Mouse (Mus musculus) layer of hippocampus, adult 11-12 months (tissue): ENCODE measurements around the gene Hc.

Experiments used
- DNase-seq: peaks from one replicate; pipeline ENCODE4 v3.0.0; 2022; ENCODE audit warnings: low spot score

Gene Hc

DNA sequence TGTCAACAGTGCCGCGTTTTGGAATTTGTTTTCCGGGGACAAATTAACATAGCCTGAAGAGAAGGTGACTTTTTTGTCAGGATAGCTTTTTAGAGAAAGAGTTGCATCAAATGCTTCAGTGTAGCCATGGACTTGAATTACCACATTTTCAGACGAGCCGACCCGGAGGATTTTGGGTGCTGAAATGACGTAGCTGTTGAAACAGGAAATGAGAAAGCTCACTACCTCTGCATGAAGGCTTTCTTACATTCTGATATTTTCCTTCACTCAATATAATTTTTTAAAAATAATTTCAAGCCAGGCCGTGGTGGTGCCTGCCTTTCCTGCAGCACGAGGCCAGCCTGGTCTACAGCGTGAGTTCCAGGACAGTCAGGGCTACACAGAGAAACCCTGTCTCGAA is 4.0 kb downstream of the Hc start:
- no peak for DNase-seq

DNA sequence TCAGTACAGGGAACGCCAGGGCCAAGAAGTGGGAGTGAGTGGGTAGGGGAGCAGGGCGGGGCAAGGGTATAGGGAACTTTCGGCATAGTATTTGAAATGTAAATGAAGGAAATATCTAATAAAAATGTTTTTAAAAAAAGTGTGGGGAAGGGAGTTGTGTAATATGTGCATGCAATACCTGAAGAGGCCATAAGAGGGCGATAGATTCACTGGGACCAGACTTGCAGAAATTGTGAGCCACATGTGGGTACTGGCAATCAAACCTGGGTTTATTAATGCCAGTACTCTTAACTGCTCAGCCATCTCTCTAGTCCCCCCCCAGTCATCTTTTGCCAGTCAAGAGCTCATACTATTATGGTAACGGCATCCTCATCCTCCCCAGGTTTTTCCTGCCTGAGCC is 12.4 kb downstream of the Hc start:
- DNase-seq = peak; percentile 5

DNA sequence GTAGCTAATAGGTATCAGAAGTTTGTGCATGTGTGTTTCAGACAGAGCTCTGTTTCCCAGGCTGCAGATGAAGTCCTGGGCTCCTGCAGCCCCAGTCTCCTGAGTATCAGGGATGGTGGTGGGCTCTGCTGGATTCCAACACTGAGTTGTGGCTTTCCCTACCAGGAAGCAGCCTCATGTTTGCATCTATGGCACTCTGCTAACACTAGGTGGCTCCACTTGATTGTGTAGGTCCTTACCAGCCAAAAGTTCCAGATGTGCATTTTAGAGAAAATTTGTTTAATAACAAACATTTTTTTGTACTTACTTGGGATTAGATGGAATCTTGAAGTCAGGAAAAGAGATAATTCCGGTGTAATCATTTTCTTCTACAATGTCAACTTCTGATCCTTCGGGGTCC is 16.3 kb downstream of the Hc start:
- DNase-seq = peak; percentile 13

DNA sequence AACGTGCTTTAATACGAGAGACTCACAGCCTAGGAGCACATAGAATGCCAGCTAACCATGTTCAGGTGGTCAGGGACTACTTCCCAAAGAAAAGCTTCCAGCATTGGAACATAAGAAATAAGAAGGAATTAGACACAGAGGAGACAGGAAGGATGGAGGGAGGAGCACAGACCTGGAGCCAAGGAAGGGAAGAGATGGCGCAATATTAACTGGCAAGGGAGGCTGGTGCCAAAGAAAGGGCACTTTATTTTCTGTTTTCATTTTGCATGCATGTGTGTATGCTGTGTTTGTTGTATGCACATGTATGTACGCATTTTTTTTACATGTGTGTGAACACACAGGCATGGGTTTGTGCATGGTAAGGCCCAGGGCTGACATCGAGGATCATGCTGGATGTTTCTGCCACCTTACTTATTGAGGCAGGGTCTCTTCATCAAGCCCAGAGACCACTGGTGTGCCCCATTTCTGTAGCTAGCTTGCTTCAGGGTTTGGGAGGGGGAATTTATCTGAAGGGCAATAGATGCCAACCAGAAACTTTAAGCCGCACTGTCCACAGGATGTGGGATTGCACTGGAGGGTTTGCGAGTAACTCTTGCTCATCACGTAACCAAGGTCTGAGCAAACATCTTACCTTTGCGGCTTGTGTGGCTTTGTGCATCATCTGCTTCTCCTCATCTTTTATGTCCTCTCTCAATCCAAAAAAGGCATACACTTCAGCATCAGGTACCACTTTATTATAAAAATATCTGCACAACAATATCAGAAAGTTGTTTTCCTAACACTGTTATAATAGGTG is 22.5 kb downstream of the Hc start:
- DNase-seq = no peak

DNA sequence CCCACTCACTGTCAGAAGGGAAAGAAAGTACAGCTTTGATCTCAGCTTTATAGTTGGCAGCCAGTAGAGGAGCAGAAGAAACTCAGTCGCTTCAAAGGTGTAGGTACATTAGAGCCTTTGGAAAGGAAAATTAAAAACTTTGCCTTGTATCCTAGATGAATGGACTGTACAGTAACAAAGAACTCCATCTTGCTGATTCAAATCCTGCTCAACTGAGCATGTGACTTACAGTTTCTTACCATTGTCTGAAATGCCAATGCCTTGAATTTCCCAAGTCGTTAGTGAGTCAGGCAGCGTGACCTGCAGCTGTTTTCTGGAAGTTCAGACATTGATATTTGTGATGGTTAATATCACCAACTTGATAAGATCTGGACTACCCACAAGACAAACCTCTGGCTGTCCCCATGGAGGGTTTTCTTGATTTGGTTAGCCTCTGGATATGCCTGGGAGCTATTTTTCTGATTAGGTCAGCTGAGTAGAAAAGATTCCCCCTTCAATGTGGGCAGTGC is 36.5 kb downstream of the Hc start:
- no peak for DNase-seq

DNA sequence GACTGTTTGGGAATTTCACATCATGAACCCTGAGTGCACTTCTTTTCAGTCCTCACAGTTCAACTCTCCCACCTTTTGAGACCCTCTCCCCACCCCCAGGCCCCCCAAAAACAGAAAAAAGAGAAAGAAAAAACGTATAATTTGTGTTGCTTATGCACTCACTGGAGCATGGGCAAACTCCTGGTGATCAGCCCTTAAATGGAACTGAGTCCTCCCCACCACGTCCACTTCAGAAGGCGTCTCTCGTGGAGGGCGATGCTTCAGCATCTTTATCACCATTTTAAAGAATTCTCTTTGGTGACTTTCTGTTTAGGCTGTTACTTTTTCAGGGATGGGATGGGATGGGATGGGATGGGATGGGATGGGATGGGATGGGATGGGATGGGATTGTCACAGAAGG is 39.4 kb downstream of the Hc start:
- DNase-seq = no peak

DNA sequence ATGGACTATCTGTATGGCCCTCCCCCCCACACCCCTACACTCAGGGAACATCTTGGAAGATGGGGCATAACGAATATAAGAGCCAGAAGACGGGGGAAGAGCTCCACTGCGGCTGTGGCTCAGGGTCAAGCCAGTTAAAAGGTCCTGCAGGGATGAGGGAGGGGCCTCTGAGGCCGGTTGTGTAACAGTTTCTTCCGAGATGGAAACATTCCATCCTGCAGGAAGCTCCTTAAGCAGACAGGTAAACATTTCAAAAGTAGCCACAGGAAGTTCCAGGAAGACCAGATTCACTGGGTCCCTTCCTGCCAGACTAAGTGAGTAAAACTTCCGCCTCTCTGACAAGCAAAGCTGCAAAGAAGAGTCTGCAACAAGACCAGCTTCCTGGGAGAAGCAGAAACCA is 45.4 kb downstream of the Hc start:
- no peak for DNase-seq

DNA sequence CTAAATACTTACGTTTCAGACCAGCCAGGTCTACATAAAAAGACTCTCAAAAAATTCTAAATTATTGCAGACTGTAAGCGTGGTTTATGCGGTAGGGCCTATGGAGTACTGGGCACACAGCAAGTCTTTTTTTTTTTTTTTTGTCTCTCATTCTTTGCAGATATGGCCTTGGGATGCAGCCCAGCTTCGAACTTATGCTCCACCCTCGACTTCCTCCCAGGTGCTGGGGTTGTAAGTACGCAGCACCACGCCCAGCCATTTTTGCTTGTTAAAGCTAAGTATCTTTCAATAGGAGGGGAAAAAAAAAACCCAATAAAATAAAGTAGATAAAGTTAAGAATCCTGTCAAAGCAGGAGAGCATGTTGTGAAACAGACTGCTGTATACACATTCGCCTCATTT is 49.6 kb downstream of the Hc start:
- DNase-seq = no peak

DNA sequence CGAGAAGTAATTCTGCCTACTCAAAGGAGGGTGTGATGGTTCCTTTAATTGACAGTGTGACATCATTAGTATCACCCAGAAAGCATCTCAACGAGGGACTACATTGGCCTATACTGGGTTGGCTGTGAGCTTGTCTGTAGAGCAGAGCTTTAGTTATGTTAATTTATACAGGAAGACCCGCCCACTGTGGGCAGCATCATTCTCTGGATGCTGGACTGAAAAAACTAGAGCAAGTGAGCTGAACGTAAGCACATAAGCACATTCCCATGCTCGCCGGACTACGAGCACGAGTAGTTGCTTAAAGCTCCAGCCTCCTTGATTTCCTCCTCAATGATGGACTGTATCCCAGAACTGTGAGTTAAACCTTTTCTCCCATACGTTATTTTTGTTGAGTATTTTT is 62.3 kb downstream of the Hc start:
- peak; percentile 20 for DNase-seq

DNA sequence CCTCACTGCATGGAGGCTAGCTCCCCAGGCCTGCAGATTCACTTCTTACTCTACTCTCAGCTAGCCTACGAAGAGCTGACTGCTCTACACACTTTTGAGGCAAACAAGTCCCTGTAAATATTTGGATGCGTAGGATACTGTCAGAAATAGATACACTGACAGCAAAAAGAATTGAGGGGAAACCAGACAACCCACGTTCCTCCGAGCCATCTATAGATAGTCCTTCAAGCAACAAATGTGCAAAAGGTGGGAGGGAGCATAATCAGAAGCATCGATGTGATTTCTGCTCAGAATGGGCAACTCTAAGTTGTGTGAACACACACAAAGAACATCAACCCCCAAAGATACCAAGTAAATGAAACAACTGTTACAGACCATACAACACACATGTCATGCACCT is 64.7 kb downstream of the Hc start:
- DNase-seq = no peak

DNA sequence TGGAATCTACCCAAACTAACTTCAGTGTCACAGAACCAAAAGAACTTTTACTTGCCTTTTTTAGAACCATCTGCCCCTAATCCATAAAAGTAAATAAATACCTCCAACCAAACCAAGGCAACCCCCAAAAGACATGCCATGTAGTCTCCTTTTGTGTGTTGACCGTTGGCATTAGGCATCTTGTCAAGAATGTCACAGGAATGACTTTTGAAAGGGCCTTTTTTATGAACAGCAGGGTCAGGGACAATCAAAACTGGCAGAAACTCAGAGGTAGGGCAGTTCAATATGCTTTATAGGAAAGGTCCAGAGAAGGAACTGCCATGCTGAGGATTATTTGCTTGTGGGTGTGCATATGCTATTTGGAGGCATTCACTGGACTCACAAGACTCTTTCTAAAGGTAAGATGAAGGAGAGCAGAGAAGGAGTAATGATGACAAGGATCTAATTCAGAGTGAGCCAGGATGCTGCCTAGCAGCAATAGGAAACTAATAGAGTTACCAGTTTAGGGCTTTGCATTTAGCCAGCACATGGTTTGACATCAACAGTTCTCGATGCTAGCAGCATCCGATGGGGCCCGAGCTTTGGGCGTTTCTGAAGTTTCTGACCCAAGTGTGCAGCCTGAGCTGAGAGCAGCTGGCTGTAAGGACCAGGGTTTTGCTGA is 67.4 kb downstream of the Hc start:
- no peak for DNase-seq

DNA sequence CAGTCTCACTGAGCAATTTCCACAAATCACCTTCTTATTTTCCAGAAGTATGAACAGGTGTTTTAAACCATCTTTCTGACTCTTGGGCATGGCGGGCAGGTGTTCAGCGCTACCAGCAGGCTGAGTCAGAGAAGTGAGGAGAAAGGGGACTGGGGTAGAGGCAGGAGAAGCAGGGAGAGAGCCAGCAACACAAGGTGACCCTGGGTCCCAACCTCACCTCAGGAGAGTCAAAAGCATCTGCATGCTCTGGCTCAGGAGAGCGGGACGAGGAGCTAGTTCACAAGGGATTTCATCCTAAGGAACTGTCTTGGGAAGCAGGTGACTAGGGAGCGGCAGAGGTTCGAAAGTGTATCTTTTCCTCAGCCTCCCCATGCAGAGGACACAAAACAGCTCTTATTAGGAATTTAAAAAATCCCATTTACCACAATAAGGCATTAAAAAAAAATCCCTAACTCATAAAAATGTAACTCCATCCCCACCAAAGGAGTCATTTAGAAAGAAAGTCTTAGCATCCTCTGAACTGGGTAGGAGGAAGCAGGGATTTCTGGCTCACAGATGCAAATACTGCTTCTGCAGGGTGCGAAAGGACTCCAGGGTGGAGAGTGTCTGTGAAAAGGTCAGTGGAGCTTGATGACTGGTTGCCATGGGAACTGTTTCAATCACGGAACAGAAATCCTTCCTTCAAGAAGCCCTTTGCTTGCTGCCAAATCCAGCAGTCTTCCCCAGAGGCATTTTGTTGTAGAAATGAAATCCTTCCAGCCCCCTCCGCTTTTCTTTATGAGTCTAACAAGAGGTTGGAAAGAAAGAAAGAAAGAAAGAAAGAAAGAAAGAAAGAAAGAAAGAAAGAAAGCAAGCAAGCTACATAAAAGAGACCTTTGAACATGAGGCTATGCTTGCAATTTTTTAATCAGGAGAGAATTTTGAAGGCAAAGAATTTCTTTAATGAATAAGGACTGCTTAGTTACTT is 68.2 kb downstream of the Hc start:
- DNase-seq = peak; percentile 40

DNA sequence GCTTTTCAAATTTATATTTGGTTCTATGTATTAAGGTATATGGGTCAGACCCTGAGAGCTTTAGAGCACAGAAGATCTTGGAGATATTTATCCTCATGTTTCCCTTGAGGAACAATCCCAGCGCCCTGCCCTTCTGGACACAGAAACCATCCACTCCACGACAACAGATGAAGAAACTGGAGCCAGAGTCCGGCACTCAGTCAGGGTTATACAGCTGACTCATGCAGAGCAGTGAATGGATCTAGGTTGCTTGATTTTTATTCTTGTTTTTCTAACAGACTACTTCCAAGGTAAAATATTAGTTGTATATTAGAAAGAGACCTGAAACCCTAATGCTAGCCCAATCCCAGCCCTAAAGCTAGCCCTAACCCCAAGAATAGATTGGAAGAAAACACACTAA is 69.3 kb downstream of the Hc start:
- DNase-seq = no peak

DNA sequence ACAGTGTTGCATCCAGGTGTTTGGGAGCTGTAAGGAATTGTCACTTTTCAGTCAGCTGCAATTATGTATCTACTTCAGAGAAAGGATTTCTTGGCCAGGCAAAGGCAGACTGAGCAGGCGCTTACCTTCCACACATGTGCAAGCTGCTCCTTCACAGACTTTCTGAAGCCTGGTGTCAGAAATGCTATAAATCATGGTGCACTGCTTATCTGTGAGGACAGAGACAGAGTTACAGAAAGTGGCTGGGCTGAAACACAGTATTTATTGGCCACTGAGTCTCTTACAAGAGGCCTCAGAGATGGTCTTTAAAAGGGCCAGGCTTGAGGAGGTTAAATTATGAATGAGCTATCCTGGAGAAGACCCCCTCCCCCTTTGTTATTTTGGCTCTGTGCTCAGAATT is 71.5 kb downstream of the Hc start:
- no peak for DNase-seq

DNA sequence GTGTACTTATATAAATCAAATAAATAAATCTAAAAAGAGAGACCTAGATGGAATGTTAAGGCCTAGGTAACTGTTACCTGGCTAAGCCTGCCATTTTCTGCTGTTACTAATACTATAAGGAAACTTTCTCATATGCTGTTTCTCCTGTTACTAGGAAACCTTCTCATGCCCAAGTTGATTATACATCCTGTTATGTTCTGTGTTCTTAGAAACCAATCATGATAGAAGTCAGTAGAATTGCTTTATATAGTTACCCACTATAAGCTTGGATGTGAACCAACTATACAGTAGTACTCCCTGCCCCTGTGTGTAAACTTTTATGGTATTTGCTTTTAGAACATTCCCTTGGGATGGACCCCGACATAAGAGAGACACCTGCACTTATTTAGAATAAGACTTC is 73.6 kb downstream of the Hc start:
- no peak for DNase-seq

DNA sequence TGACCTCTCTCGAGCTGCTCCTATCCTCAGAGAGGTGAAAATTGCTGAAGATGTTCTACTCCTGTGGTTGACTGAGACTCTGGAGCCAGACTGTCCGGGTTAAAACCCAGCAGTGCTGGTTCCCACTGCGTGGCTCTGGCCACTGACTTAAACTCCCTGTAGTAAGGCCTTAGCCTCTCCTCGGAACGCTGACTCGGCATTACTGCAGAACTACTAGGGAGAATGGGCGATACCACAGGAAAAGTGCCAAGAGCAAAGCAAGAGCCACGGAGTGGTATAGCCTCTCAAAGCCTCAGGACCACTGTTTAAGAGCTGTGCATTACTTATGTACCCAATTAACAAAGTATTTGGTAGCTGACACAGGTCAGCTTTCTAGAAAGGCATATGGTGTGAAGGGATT is 76.4 kb downstream of the Hc start:
- no peak for DNase-seq

DNA sequence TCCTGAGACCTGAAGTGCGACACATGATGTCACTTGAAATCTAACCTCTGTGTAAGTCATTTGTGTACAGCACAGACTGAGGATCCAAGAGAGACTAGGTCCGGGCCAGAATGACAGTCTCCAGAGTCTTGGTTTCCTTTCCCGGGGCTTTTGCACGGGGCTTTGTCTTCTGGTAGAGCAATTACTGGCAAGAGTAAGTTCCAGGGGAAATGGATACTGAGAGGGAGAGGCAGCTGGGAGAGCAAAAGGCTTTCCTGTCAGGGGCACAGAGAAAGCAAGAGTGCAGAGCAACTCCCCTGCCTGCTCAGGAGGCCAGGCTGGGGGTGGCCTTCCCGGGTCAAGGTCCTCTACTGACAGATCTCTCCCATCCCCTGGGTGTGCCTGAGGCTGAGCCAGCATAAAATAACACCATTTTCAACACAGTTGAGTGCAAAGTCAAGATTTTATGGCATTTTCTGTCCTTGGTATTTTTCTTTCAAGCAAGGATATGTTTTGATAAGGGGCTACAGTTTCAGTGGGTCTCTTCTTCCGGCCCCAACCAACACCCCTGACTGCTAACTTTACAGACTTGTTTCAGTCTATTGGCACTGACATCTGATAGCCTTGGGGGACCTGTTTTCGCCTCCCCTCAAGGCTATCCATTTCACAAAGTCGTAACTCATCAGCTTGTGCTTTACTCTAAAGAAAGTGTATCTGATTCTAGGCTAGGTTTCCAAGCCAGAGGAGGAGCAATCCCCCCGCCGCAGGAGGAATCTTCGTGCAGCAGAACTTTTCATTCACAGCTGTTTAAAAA is 78.1 kb downstream of the Hc start:
- no peak for DNase-seq

DNA sequence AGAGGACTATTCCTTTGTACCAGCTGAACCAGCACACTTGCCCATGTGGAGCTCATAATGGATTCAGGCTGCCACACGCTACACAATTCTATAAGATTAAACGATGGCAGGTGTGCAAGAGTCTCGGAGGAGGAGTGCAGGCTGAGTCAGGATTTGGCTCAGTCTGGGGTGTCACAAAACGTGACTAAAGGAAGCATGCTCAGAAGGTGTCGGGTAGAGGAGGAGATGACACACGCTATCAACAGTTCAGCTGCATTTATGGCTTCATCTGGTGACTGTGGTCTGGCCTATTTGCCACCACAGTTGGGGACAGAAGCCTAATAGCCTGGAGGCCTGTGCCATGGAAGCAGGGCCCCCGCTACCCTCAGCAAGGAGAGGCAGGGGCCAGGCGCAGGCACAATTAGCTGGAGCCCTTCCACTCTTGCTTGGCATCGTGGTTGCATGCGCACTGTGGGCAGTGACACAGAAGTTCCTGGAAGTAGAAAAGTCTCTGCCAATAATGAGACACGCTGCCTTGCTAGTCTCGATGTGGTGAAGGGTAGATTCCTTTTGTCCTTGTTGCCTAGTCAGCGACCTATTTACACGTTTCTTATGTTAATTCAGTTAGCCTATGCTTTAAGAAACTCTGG is 79.0 kb downstream of the Hc start:
- DNase-seq = no peak

DNA sequence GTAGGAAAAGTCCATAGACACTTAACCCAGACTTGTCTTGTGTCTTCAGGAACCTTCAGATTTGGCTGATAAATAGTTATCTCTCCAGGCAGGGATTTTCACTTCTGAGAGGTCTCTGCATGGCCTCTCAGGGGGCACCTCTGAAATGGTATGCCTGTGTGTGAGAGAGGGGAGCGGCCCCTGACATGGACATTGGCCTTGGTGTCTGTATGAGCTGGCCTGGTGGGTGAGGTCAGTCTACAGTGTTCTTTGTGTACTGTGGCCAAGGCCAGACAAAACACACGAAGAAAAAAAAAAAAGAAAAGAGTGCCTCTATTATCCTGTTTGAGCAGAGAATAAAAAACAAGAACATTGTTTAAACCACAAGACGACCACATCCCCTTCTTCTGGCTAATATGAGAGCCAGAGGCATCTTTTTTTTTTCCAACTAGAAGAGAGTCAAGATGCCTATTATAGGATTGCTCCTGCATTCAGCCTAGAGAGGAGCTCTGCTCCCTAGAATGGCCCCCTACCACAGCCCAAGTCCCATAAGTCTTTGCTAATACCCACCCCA is 81.7 kb downstream of the Hc start:
- DNase-seq = no peak

DNA sequence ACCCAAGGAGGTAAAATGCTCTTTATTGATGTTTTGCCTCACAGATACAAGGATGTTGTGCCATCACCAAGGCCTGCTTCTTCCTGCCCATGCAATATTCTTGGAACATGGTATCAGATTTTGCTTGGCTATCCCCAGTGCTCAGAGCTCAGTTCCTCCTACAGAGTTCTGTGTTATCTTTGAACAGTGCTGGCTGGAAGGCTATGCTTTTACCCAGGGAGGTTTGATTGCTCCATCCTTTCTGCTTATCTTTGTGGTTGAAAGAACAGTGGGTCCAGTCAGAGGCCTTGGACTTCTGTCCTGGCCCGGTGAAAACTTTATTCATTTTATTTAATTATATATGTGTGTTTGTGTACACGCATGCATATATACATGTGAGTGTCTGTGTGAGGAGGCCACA is 83.0 kb downstream of the Hc start:
- DNase-seq = no peak
